Comparison of ENCODE assay signal across 23 mouse cellular contexts in genomic region chr5:32086526-32087090, GRCm38 (mm10). TPM values are rescaled to one million over a fixed set of nuclear protein-coding genes. Genes with fewer than 3 reads are reported as not detected.
DNase-seq lines count a peak whose midpoint lies in the region; ATAC-seq and TF ChIP-seq lines count a peak whose summit lies in the region.
"Had no signal": no experiment of that assay in that cellular context is flagged by ENCODE, and none has a peak within 500 bp of the region (broad histone marks: within the 10 kb centered on the region; RNA-seq: fewer than 3 reads in every experiment).

No protein-coding gene starts in this region.

- intact Hi-C loops in gastrocnemius, adult 2 months (cut with DNase I): no loop called here
- intact Hi-C loops in gastrocnemius, postnatal 36 days (cut with DNase I): no loop called here

- H3K4me2 ChIP-seq in kidney, embryonic 16.5 days (replicated peaks; ENCODE audit: low read depth, low read length): no peak overlapping the region
- H3K4me2 ChIP-seq: embryonic facial prominence, embryonic 12.5 days; heart, embryonic 15.5 days; lung, embryonic 15.5 days; neural tube, embryonic 12.5 days had no signal

- no peaks in the 10 kb centered on the region; the same call in 1 of the 2 replicates for H3K4me1 ChIP-seq in kidney, adult 2 months (ENCODE audit: control insufficient read depth, insufficient read depth, low read length)
- H3K4me1 ChIP-seq in kidney, embryonic 16.5 days (ENCODE audit: insufficient read depth, low read length): peaks cover 4% of the 10 kb centered on the region; the same call in 1 of the 2 replicates
- H3K4me1 ChIP-seq: embryonic facial prominence, embryonic 12.5 days; midbrain, embryonic 10.5 days; neural tube, embryonic 12.5 days had no signal

- no peak overlapping the region for H3K9ac ChIP-seq in kidney, embryonic 16.5 days (replicated peaks; ENCODE audit: low read length)
- H3K9ac ChIP-seq: embryonic facial prominence, embryonic 12.5 days; heart, embryonic 15.5 days; lung, embryonic 15.5 days; neural tube, embryonic 12.5 days had no signal

- peak; percentile 68 for DNase-seq in gastrocnemius, adult 2 months
- no peak for DNase-seq in gastrocnemius, postnatal 36 days
- peak; percentile 72 for DNase-seq in kidney, adult 2 months
- DNase-seq in brain, adult 2 months (ENCODE audit: low read depth, low spot score): peak; percentile 15
- DNase-seq in kidney, postnatal 36 days: peak; percentile 65 to 70
- no peak for DNase-seq in left cerebral cortex, adult 9 months (ENCODE audit: low spot score in 2 of 2)
- DNase-seq: adrenal gland, postnatal 14 days; cerebellum, adult 11-12 months; embryo, embryonic 11 days; liver; right cerebral cortex, adult 18-20 months; thymus, adult 2 months; thymus, postnatal 36 days had no signal

- no peak for ATAC-seq in kidney, embryonic 16.5 days (ENCODE audit: low FRiP score, low TSS enrichment)
- ATAC-seq: forebrain, embryonic 14.5 days; hindbrain, embryonic 16.5 days; Patski had no signal

- no peaks in the 10 kb centered on the region for H3K27me3 ChIP-seq in kidney, adult 2 months (replicated peaks; ENCODE audit: control insufficient read depth, insufficient read depth, low read length)
- no peaks in the 10 kb centered on the region for H3K27me3 ChIP-seq in kidney, embryonic 16.5 days (ENCODE audit: insufficient read depth, low read length)
- H3K27me3 ChIP-seq: embryonic facial prominence, embryonic 12.5 days; heart, embryonic 15.5 days; lung, embryonic 15.5 days; neural tube, embryonic 12.5 days; Patski had no signal

- peak overlapping the region; percentile 70 for H3K27ac ChIP-seq in gastrocnemius, adult 2 months
- no peak overlapping the region for H3K27ac ChIP-seq in kidney, adult 2 months (ENCODE audit: insufficient read depth, low read depth, low read length)
- no peak overlapping the region for H3K27ac ChIP-seq in kidney, embryonic 16.5 days (ENCODE audit: low read length)
- H3K27ac ChIP-seq: embryonic facial prominence, embryonic 12.5 days; heart, embryonic 15.5 days; lung, embryonic 15.5 days; midbrain, embryonic 10.5 days; neural tube, embryonic 12.5 days had no signal

- no peak overlapping the region for H3K4me3 ChIP-seq in gastrocnemius, adult 2 months
- H3K4me3 ChIP-seq in kidney, adult 2 months (ENCODE audit: insufficient read depth, low read depth, low read length): no peak overlapping the region
- H3K4me3 ChIP-seq in kidney, embryonic 16.5 days (ENCODE audit: low read length): no peak overlapping the region
- H3K4me3 ChIP-seq: embryonic facial prominence, embryonic 12.5 days; heart, embryonic 15.5 days; lung, embryonic 15.5 days; midbrain, embryonic 10.5 days; myocyte; neural tube, embryonic 12.5 days had no signal

- WGBS in kidney, adult 2 months: 70% methylated on average over 6 of the region's 6 CpGs
- 80% methylated on average over 6 of the region's 6 CpGs for WGBS in kidney, embryonic 16.5 days

- no peaks in the 10 kb centered on the region for H3K9me3 ChIP-seq in kidney, embryonic 16.5 days (ENCODE audit: low read length)
- H3K9me3 ChIP-seq: embryonic facial prominence, embryonic 12.5 days; heart, embryonic 15.5 days; lung, embryonic 15.5 days; midbrain, embryonic 10.5 days; neural tube, embryonic 12.5 days had no signal

- no peaks in the 10 kb centered on the region for H3K36me3 ChIP-seq in kidney, adult 2 months (ENCODE audit: control insufficient read depth, insufficient read depth, low read length)
- H3K36me3 ChIP-seq in kidney, embryonic 16.5 days (ENCODE audit: insufficient read depth, low read length): 0 out of 2 replicates have a peak, but pooled peaks cover 5% of the 10 kb centered on the region
- H3K36me3 ChIP-seq: heart, embryonic 15.5 days; lung, embryonic 15.5 days; midbrain, embryonic 10.5 days; neural tube, embryonic 12.5 days had no signal

- TF ChIP-seq POLR2A in kidney, adult 2 months (IDR thresholded peaks at IDR 0.05; ENCODE audit: low read depth, low read length): no peak

- no peak for TF ChIP-seq CTCF in gastrocnemius, adult 2 months (IDR thresholded peaks at IDR 0.05)
- TF ChIP-seq CTCF in kidney, adult 2 months (conservative IDR thresholded peaks at IDR 0.05; ENCODE audit: insufficient read depth, insufficient read length, low read depth, low read length): no peak

RNA-seq across cellular contexts. Expression of gene Fosl2, which starts 49.0 kb away (rescaled TPM):
- 10 to 100 TPM; 12.8 to 14.9 TPM for total RNA-seq in gastrocnemius, adult 2 months (2021)
- 10 to 100 TPM in 1 of 2 experiments, 1 to 10 TPM in 1; 9.0 to 16.5 TPM for total RNA-seq in gastrocnemius, postnatal 36 days (2021)
- polyA plus RNA-seq in kidney, adult 2 months (2012; rRNA removed): 7.5 and 9.0 TPM in 2 replicates
- 5.5 and 6.5 TPM in 2 replicates for polyA plus RNA-seq in kidney, embryonic 16.5 days (2015; fragmentation: Nextera tagmentation; extraction: Ambion mirVana)

Comparison
In these comparisons a context has a peak if more than half of its experiments do, and no peak if none do; other contexts are left out.
1. DNase-seq: peak in gastrocnemius, adult 2 months (single experiment), kidney, adult 2 months (single experiment), brain, adult 2 months (single experiment) and kidney, postnatal 36 days (2 of 2); none in gastrocnemius, postnatal 36 days (0 of 2) and left cerebral cortex, adult 9 months (0 of 2).